Mouse (Mus musculus) E14TG2a.4 (cell line): ENCODE data around the gene 2010111I01Rik.

Experiments
- H3K27me3 ChIP-seq: 2 replicates; pipeline ENCODE4 v1.6.1; 2014; ENCODE audit warnings: low read length, control low read depth; ENCODE audit not compliant: insufficient read depth
- H3K36me3 ChIP-seq: 2 replicates; pipeline ENCODE4 v1.6.1; 2014; ENCODE audit warnings: low read length, control low read depth; ENCODE audit not compliant: insufficient read depth
- H3K4me1 ChIP-seq: replicated peaks from 2 replicates; pipeline ENCODE4 v1.6.1; 2014; ENCODE audit warnings: low read depth, low read length, control low read depth
- H3K4me3 ChIP-seq: replicated peaks from 2 replicates; pipeline ENCODE4 v1.5.1; 2014; ENCODE audit warnings: mild to moderate bottlenecking, low read length
- H3K9me3 ChIP-seq: 2 replicates; pipeline ENCODE4 v1.6.1; 2014; ENCODE audit warnings: low read length, control low read depth
- CTCF ChIP-seq: conservative IDR thresholded peaks from 2 replicates; pipeline ENCODE4 v1.5.1; 2014; ENCODE audit warnings: low read length
- NANOG ChIP-seq: IDR thresholded peaks from 2 replicates; pipeline ENCODE4 v1.6.1; 2014; ENCODE audit warnings: borderline replicate concordance, low read length, mixed read lengths
- POU5F1 ChIP-seq: IDR thresholded peaks from 2 replicates; pipeline ENCODE4 v1.6.1; 2014; ENCODE audit warnings: low read length, borderline replicate concordance

Gene 2010111I01Rik

DNA sequence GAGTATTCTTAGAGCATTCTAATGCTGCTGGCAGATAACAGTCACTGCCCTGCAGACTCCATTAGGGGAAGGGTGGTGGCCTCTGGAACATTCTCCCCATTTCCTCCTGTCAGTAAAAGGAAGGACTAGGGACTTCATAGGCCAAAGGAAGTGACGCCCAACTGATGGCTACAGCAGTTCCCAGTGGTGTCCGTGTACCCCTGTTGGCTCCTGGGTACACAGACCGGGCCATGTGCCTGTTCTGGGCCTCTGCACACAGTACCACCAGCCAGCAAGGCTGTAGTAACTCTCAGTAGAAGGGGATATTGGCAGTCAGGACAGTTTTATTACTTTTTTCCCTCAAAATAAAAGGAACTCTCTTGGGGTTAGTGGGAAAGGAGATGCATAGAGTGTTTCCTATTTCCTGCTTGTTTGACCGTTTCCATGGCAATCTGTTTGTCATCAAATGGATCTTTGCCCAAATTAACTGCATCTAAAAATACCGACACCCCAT is 290.9 kb downstream of the 2010111I01Rik start:
- Histone ChIP-seq H3K4me1 (peaks cover 29% of the 10 kb centered on the region), H3K36me3 (peaks cover 24% of the 10 kb centered on the region), H3K27me3 (no peaks in the 10 kb centered on the region), H3K4me3 (no peak overlapping the region), H3K9me3 (no peaks in the 10 kb centered on the region)
- no peak for TF ChIP-seq POU5F1
- no peak for TF ChIP-seq CTCF
- TF ChIP-seq NANOG = no peak

DNA sequence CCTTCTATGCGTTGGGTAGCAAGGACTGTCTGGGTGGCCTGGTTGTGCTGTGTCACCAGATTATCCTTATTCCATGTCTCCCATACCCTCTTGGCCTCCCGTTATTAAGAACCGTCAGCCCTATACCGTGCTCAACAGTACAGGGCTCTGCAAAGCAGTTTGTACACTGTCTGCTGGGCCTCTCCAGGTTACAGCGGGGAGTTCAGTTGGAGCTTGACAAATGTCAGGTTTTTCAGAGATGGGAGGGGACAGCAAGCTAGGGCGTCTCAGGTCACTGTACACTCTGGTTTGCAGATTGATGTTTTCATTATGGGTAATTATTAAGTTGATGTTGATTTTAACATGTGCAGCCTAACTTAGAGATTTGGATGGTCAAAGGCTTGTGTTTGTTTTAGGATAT is 291.5 kb downstream of the 2010111I01Rik start:
- Histone ChIP-seq H3K36me3 (peaks cover 27% of the 10 kb centered on the region), H3K27me3 (no peaks in the 10 kb centered on the region), H3K4me1 (peaks cover 34% of the 10 kb centered on the region), H3K4me3 (no peak overlapping the region), H3K9me3 (no peaks in the 10 kb centered on the region)
- TF ChIP-seq NANOG (no peak), POU5F1 (no peak), CTCF (no peak)

DNA sequence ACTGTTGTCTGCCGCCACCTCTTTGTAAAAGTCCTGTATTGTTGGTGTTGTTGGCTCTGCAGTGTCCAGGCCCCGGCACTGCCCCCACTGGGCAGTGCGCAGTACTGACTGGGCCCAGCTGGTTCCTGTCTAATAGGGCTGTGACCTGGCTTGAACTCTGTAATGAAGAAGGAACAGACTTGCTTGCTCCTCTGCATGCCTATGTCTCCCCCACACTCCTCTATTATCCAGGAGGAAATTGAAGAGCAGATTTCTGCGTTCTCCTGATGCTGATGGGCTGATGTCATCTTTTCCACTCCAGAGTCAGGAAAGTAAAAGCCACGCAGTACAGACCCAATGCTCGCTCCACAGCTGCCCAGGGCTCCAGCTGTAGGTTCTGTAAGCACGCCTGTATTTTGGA is 292.1 kb downstream of the 2010111I01Rik start:
- TF ChIP-seq CTCF (0 out of 2 replicates have a peak, but pooled peaks have one; percentile 2), POU5F1 (no peak)
- no peaks in the 10 kb centered on the region for H3K9me3 ChIP-seq
- H3K4me3 ChIP-seq = no peak overlapping the region
- H3K4me1 ChIP-seq = peaks cover 33% of the 10 kb centered on the region
- H3K27me3 ChIP-seq = no peaks in the 10 kb centered on the region
- H3K36me3 ChIP-seq = peaks cover 34% of the 10 kb centered on the region

DNA sequence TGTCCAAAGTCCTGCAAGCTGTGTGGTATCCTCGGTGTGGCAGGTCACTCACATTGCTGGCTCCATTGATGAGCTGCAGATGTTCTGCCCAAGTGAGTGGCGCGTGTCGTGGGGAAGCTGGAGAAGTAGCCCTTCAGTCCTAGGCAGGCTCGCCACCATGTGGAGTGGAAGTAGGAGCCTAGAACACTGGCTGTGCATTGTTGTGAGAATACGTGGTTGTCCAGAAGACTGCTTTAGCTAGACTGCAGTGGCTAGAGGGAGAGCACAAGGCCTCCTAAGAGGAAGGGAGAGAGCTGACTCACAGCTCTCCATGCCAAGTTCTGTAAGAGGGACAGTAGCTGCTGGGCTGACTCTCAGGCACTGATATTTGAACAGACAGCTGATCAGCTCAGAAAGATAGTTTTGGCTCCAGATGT is 293.5 kb downstream of the 2010111I01Rik start:
- Histone ChIP-seq H3K9me3 (no peaks in the 10 kb centered on the region), H3K4me3 (no peak overlapping the region), H3K36me3 (peaks cover 38% of the 10 kb centered on the region), H3K4me1 (peaks cover 35% of the 10 kb centered on the region), H3K27me3 (no peaks in the 10 kb centered on the region)
- TF ChIP-seq POU5F1 (no peak), NANOG (no peak), CTCF (no peak)

DNA sequence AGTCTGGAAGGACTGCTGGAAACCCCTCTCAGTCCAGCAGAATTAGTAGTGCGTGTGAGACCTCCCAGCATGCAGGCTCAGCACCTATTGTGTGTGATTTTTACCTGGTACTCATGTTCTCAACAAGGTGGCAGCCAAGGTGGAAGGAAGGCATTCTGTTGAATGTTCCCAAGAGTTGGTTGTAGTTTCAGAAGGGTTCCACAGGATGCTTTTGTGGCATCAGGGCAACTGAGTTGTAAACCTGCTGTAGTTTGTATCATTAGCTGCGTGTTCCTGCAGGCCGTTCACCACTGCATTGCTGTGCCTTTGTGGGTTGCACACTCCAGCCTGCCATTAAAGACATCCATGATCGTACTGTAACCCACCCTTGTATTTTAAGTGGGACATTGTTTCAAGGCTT is 294.0 kb downstream of the 2010111I01Rik start:
- Histone ChIP-seq H3K27me3 (no peaks in the 10 kb centered on the region), H3K4me1 (peaks cover 40% of the 10 kb centered on the region), H3K36me3 (peaks cover 33% of the 10 kb centered on the region), H3K4me3 (no peak overlapping the region), H3K9me3 (no peaks in the 10 kb centered on the region)
- TF ChIP-seq CTCF = no peak
- no peak for TF ChIP-seq POU5F1
- no peak for TF ChIP-seq NANOG

DNA sequence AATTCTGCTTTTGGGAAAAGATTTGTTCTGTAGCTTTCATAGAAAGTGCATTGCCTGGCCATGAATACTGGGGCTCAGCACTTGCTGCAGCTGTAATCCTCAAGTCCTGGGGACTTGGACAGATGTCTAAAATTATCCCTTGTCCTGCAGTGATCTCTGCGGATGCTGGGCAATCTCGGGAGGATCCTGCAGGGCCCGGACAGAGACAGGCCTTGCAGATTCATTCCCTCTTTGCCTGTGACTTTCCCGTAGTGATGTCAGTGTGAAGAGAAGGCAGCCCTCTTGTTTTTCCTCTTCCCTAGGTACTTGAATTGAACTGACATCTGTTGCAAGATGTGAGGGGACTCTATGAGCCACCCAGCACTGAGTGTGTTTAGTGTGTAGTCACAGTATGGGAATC is 295.4 kb downstream of the 2010111I01Rik start:
- H3K4me1 ChIP-seq = peaks cover 46% of the 10 kb centered on the region
- H3K4me3 ChIP-seq = no peak overlapping the region
- no peak for TF ChIP-seq POU5F1
- TF ChIP-seq NANOG = no peak
- TF ChIP-seq CTCF = no peak
- H3K9me3 ChIP-seq = no peaks in the 10 kb centered on the region
- H3K36me3 ChIP-seq = peaks cover 23% of the 10 kb centered on the region
- H3K27me3 ChIP-seq = no peaks in the 10 kb centered on the region

DNA sequence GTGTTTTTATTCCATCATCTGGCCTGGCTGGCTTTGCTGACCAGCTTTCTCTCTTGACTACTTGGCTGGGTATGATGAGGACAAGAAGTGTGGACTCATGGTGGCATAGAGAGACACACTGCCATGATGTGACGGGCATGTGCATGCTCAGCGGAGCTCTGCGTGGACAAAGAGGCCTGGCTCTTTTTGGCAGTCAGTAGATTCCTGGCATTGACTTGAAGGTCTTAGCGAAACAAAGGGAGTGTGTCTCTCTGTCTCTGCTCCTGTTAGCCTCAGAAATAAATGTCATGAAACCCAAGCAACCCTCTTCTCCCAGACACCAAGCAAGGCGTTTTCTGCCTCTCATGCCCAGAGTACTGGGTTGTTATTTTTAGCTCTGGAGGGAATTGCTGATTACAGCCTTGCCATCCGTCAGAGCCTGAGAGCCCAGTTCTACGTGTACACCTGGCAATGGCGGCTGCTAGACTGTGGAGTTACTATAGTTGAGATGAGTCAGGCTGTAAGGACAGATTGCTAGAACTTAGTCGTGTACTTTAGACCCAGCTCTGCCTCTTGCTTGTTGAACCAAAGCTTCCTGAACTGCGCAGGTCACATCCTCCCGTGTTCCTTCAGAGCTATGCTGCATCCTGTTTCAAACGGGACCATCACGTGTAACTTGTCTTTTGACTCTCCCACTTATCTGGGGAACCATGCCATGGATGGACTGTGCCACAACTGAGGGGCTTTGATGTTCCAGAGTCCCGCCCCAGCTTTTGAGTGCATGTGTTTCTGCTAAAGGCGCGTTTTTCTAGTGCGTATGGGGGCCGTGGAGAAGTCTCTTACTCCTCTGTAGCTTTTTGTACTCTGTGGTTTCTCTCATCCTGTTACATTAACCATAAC is 296.3 kb downstream of the 2010111I01Rik start:
- peaks cover 44% of the 10 kb centered on the region for H3K4me1 ChIP-seq
- no peaks in the 10 kb centered on the region for H3K27me3 ChIP-seq
- TF ChIP-seq NANOG = no peak
- TF ChIP-seq CTCF = no peak
- TF ChIP-seq POU5F1 = no peak

DNA sequence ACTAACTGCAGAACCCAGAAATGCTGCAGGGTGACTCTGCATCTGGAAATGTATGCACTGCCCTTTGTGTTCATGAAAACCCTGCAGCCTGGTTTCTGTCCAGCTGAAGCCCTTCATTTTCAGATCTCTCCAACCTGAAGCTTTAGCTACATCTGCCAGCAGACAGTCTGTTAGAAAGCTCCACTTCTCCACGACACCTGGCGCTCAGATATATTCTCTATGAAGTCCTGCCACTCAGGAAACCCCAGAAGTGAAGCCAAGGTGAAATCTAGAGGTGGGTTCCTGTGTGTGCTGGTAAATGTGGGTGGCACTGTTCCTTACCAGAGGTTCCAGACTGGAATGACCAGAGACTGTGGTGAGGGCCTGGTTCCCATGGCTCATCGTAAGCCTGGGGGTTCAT is 297.0 kb downstream of the 2010111I01Rik start:
- TF ChIP-seq NANOG (no peak), CTCF (no peak), POU5F1 (no peak)
- no peaks in the 10 kb centered on the region for H3K9me3 ChIP-seq
- H3K36me3 ChIP-seq = peaks cover 30% of the 10 kb centered on the region
- no peak overlapping the region for H3K4me3 ChIP-seq
- no peaks in the 10 kb centered on the region for H3K27me3 ChIP-seq
- peaks cover 44% of the 10 kb centered on the region for H3K4me1 ChIP-seq

More for the DNA sequence above, 296.3 kb downstream of the 2010111I01Rik start:
- Histone ChIP-seq H3K36me3 (peaks cover 24% of the 10 kb centered on the region), H3K4me3 (no peak overlapping the region), H3K9me3 (no peaks in the 10 kb centered on the region)
